23 mouse cellular contexts compared by ENCODE assay signal in the genomic region with DNA sequence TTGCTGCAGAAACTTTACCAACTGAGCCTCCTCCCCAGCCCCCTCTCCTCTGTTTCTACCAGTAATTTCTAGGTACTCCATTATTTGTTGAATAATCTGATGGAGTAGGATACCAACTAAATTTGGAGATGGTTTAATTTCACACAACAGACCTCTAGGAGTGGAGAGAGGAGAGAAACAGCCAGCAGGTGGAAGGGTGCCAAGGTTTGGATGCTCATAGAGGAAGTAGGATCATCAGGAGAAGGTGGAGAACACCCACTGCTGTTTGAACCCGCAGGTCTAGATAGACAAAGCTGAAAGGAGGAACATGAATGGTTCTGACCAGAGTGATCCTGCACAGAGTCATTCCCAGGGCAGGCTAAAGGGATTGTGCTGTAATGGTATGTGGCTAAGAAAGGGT. TPM values are rescaled to one million over a fixed set of nuclear protein-coding genes. Genes with fewer than 3 reads are reported as not detected.
"Had no signal": no experiment of that assay in that cellular context is flagged by ENCODE, and none has a peak within 500 bp of the region (broad histone marks: within the 10 kb centered on the region; RNA-seq: fewer than 3 reads in every experiment).

No protein-coding gene starts in this region.

- H3K4me1 ChIP-seq: hindbrain, embryonic 12.5 days; intestine, embryonic 15.5 days; liver, embryonic 13.5 days; liver, embryonic 15.5 days had no signal

- H3K4me3 ChIP-seq: gastrocnemius, adult 2 months; heart, embryonic 10.5 days; heart, embryonic 12.5 days; hindbrain, embryonic 10.5 days; hindbrain, embryonic 12.5 days; intestine, embryonic 15.5 days; layer of hippocampus, adult 2 months; left cerebral cortex, adult 2 months; limb, embryonic 10.5 days; limb, embryonic 12.5 days; liver, embryonic 13.5 days; liver, embryonic 15.5 days had no signal

- H3K36me3 ChIP-seq: heart, embryonic 10.5 days; heart, embryonic 12.5 days; hindbrain, embryonic 10.5 days; hindbrain, embryonic 12.5 days; intestine, embryonic 15.5 days; limb, embryonic 10.5 days; limb, embryonic 12.5 days; liver, embryonic 13.5 days had no signal

- H3K27me3 ChIP-seq: heart, embryonic 12.5 days; hindbrain, embryonic 12.5 days; intestine, embryonic 15.5 days; limb, embryonic 12.5 days; liver, embryonic 13.5 days; liver, embryonic 15.5 days had no signal

- H3K27ac ChIP-seq: gastrocnemius, adult 2 months; heart, embryonic 10.5 days; hindbrain, embryonic 10.5 days; hindbrain, embryonic 12.5 days; hindbrain, embryonic 14.5 days; intestine, embryonic 15.5 days; layer of hippocampus, adult 2 months; left cerebral cortex, adult 2 months; limb, embryonic 10.5 days; limb, embryonic 12.5 days; liver, embryonic 13.5 days; liver, embryonic 15.5 days had no signal

- H3K9ac ChIP-seq: heart, embryonic 12.5 days; hindbrain, embryonic 12.5 days; hindbrain, embryonic 14.5 days; intestine, embryonic 15.5 days; limb, embryonic 12.5 days; liver, embryonic 13.5 days; liver, embryonic 15.5 days had no signal

- H3K9me3 ChIP-seq: heart, embryonic 10.5 days; heart, embryonic 12.5 days; hindbrain, embryonic 10.5 days; hindbrain, embryonic 12.5 days; intestine, embryonic 15.5 days; limb, embryonic 10.5 days; limb, embryonic 12.5 days; liver, embryonic 13.5 days; liver, embryonic 15.5 days had no signal

- DNase-seq: gastrocnemius, adult 2 months; gastrocnemius, postnatal 25 days; heart, postnatal 10 days; heart, postnatal 4 days; kidney, adult 18-20 months; kidney, adult 8-10 months; kidney, postnatal 10 days; kidney, postnatal 25 days; kidney, postnatal 4 days; liver; liver, embryonic 13.5 days had no signal

RNA-seq across cellular contexts. Expression of a gene that starts 49.2 kb away (rescaled TPM):
- total RNA-seq: granulocyte monocyte progenitor cell, adult 5-6 weeks had no signal
